Mouse (Mus musculus): ENCODE results near the gene Cyp11a1.

DNA sequence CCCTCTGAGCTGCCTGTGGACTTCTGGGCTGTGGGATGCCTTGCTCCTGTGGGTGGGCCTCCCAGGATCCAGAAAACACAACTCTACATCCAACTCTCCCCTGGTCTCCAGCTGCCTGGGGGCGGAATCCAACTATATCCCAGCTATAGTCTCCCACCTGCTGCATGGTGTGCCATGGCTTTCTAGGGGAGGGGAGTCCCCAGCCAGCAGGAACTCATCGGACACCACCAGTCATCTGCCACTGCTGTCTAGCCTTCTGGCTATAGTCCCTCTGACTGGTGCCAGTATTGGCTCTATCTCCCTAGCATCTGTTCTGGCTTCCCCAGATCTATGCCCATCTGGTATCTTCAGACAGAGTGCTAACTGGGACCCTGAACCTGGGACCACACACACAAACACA lies 29.3 kb downstream of the Cyp11a1 start:
- TF ChIP-seq POLR2A (IDR thresholded peaks at IDR 0.05; ENCODE audit: extremely low read depth, insufficient read depth, low read length): no peak
- no peak for TF ChIP-seq CTCF (IDR thresholded peaks at IDR 0.05; ENCODE audit: extremely low read depth, insufficient read depth, low read length)
